Mouse (Mus musculus) heart, postnatal 0 days (tissue): ENCODE data around the gene Tmem50b.

ENCODE experiments used
- CTCF ChIP-seq: IDR thresholded peaks from 2 replicates; pipeline ENCODE4 v1.5.1; 2016; ENCODE audit warnings: antibody characterized with exemption, control low read depth, low read depth
- EP300 ChIP-seq: IDR thresholded peaks from 2 replicates; pipeline ENCODE4 v1.6.1; 2016; ENCODE audit warnings: antibody characterized with exemption, low read depth

GRCm38 (mm10) chr16:91630584-91630983 is 33.0 kb upstream of the Tmem50b start:
- TF ChIP-seq EP300 = no peak
- TF ChIP-seq CTCF = no peak
